Mouse (Mus musculus) left cerebral cortex, adult 18-20 months (tissue): Measurements from ENCODE around the gene Uroc1. TPM values are rescaled to one million over a fixed set of nuclear protein-coding genes. Genes with fewer than 3 reads are reported as not detected.

Source experiments
- DNase-seq, 2 experiments: peaks; one replicate each; pipeline ENCODE4 v3.0.0; 2021 to 2022; ENCODE audit warnings: low spot score in 2 of 2, mixed read lengths in 1 of 2
- long read RNA-seq, 2 experiments: library from polyadenylated mRNA; stranded (forward); transcript quantifications; one replicate each; pipeline ENCODE4 v2.0.0; 2021
- total RNA-seq, 2 experiments: library from RNA; stranded (reverse); gene quantifications; 2 replicates each; pipeline ENCODE4 v1.2.3; 2021

Uroc1 gene
- not detected for total RNA-seq
- long read RNA-seq, experiment 1, result 0 reads
- long read RNA-seq, experiment 2, result 0 reads

- DNase-seq, result no peak
Observed at GRCm38 (mm10) chr6:90332561-90333425, at the start of gene Uroc1. Gene Uroc1 (plus strand): TSS chr6:90333284.

DNA sequence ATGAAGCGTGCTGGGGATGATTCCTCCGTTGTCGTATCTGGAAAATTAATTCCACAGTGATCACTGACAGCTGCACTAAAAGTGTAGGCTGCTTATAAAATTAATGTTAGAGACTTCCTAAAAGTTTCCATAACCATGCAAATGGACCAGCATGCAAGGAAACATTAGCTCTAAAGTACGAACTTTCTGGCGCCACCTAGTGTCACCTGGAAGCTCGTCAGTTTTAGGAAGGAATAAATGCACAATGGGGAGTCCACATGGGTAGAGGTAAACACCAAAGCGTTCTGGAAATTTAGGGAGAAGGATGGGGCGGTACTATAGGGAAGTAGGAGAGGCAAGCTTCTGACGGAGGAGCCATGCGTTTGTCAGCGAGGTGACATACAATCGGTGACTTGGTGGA lies 44.8 kb upstream of the Uroc1 start:
- DNase-seq, result peak; percentile 21 to 28

GRCm38 (mm10) chr6:90300919-90301318 lies 32.2 kb upstream of the Uroc1 start, which contains the start of gene BC048671:
Gene BC048671 (plus strand): TSS chr6:90301219.
- DNase-seq, result no peak

DNA sequence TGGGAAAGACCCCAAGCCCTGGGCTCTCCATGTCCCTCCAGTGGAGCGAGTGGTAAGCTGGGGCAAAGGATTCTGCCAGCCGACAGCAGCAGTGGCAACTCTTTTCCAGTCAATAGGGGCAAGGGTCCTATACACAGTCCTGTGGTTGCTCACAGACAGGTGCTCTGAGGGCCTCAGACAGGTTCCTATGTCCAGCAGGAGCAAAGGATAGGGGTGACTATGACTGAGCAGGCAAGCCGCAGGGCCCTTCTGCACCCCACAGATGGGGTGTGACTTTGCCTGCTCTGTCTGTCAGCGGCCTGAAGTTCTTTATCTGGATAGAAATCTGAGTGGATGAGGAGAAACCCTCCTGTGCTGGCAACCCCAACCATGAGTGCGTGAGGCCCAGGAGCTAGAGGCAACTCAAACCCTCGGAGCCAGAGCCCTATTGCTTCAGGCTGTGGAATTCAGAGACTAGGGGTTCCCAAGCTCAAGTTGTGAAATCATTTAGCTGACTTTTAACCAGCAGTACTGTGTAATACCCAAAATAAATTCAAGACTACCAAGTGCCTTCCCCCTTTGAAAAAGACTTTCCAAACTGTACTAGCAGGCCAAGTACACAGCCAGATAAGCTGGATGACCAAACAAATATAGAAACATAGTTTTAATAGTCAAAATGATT lies 26.6 kb upstream of the Uroc1 start:
- DNase-seq, result no peak

DNA sequence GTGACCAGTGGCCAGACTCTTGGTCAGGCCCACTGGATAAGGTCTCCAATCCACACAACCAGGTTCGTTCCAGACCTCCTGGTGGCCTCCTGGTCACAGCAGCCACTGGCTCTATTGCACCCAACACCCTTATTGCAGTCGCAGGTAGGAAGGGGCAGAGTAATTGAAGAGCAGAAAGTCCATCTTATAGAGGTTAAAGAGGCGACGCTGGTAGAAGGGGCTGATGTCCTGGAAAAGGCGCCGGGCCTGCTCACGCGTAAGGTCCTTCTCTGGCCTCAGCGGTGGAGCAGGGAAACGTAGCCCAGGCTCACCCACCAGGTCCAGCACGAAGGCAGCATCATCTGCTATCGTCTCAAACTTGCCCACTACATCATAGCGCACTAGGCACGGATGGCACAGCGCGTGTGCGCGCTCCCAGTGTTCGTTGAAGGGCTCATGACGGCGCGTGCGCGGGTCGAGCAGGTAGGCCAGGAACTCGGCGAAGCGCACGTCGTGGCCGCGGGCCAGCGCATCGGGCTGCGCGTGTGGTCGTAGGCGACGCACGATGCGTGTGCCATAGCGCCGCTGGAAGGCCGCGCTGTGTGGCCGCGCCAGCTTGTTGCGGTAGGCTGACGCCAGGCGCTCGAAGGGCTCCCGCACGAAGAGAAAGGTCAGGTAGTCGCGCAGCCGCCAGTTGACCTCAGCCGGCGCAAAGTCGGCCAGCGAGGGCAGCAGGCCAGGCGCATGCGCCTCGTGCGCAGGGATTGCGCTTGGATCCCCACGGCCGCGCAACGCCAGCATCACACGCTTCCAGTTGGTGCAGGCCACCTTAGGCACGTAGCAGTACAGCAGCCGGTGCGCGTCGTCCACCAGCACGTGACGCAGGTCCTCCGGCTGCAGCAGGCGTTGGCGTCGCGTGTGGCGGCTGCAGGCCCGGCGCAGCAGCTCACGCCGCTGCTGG lies 24.0 kb upstream of the Uroc1 start:
- DNase-seq, result no peak

- peak; percentile 36 to 55 for DNase-seq
Observed at GRCm38 (mm10) chr6:90315961-90316360, 17.1 kb upstream of the Uroc1 start.

GRCm38 (mm10) chr6:90317510-90318258 lies 15.4 kb upstream of the Uroc1 start:
- DNase-seq, result no peak

GRCm38 (mm10) chr6:90319019-90319418 lies 14.1 kb upstream of the Uroc1 start:
- DNase-seq, result no peak

DNA sequence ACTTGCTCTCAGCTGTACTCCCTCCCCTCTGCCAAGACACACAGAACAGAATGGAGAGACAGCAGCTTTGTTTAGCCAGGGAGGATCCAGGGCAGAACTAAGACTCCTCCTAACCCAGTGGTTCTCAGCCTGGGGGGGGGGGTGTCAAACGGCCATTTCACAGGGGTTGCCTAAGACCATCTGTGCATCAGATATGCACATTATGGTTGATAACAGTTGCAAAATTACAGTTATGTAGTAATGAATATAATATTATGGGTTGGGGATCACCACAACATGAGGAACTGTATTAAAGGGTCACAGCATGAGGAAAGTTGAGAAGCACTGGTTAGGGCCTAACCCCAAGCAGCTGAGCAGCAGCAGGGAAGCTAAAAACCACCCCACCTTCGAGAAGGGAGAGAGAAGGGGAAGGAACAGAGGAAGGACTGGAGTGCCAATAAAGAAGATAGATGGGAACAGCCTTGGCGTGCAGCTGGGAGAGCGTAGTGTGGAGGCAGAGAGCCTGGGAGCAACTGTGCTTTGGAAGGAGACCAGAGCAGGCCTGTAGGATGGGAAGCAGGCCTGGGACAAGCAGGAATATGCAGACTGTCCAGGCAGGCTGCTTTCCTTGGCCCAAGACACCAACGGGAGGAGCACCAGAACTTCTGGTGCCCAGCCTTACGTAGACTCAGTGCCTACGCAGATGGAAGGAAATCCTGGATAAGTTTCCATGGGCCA lies 13.5 kb upstream of the Uroc1 start:
- no peak for DNase-seq

GRCm38 (mm10) chr6:90320429-90320828 lies 12.7 kb upstream of the Uroc1 start:
- DNase-seq, result no peak

DNA sequence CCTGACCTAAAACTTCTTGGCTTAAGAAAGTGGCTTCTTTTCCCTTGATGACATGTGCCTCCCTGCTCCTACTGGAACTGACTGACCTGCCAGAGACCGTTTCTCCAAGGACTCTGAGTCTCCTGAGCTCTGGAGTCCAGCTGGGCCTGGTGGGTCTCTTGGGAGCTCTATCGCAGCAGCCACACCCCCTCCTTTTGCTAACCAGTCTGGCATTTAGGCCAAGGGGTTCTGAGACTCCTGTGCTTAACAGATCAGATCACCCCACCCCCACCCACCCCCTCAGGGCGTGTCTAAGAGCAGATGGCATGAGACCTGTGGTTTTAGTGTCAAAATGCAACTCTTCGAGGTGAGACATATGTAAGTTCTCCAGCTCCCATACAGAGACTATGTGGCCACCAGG lies 11.3 kb upstream of the Uroc1 start:
- no peak for DNase-seq

DNA sequence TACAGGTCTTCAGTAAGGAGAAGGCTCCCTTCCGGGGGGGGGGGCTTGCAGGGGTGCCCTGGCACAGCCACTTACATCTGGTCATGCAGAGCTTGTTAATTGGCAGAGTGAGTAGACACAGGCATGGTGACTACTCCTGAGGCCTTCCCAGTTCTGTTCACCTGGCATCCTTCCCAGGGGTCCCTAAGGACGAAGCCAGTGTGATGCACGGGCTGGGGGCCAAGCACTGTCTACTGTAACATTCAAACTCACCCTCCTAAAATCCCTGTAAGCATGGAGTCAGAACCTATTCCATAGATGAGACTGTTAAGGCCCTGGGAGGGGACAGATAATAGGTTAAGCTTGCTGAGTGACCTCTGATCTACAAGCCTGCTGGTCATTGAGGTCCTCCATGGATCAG lies 9.1 kb upstream of the Uroc1 start:
- DNase-seq, result no peak

GRCm38 (mm10) chr6:90324463-90324862 lies 8.6 kb upstream of the Uroc1 start:
- DNase-seq, result no peak

- DNase-seq, result no peak
Observed at GRCm38 (mm10) chr6:90324991-90325390, 8.1 kb upstream of the Uroc1 start, which contains the start of gene Chst13. Gene Chst13 (minus strand): TSS chr6:90325185.

DNA sequence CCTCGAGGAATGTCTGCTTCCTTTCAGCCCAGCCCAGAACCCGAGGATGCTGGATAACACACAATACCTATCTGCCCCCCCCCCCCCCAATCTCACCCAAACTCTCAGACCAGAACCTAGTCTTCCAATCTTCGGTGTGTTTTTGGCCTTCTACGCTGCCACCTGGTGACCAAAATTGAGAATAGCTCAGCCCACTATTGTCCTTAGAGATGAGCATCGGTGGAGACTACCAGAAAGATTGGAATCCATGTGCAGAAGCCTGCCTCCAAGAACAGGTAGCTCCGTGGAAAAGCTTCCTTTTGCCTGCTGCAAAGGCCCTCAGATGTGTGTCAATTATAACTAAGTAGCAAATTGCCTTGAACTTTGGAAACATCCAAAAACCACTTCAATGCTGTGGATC lies 5.4 kb upstream of the Uroc1 start:
- peak; percentile 39 to 44 for DNase-seq

- peak; percentile 31 to 43 for DNase-seq
Observed at GRCm38 (mm10) chr6:90329953-90330352, 3.1 kb upstream of the Uroc1 start.

GRCm38 (mm10) chr6:90334244-90334643 lies 1.2 kb downstream of the Uroc1 start:
- DNase-seq, result no peak

GRCm38 (mm10) chr6:90342343-90342742 lies 9.3 kb downstream of the Uroc1 start:
- DNase-seq, result no peak

GRCm38 (mm10) chr6:90347183-90347582 lies 14.1 kb downstream of the Uroc1 start:
- DNase-seq, result no peak

- DNase-seq, result no peak
Observed at GRCm38 (mm10) chr6:90348500-90348899, 15.4 kb downstream of the Uroc1 start.
